Mouse (Mus musculus): Measurements from ENCODE around the gene Rarg.
A peak's percentile ranks its signal among the peaks of the same experiment; 100 is the strongest.

The Rarg gene

GRCm38 (mm10) chr15:102257202-102258075, at the start of gene Rarg:
Gene Rarg (minus strand): TSS chr15:102257517.
- DNase-seq: peak; percentile 98

GRCm38 (mm10) chr15:102302542-102302941, 45.2 kb upstream of the Rarg start:
- DNase-seq: peak; percentile 95

- no peak for DNase-seq
These were observed 39.2 kb upstream of the Rarg start for GRCm38 (mm10) chr15:102296368-102297006.

- DNase-seq: peak; percentile 99
These were observed 38.5 kb upstream of the Rarg start, which contains the start of gene Espl1 for GRCm38 (mm10) chr15:102295633-102296367. Gene Espl1 (plus strand): TSS chr15:102296266.

GRCm38 (mm10) chr15:102287395-102287794, 30.1 kb upstream of the Rarg start:
- DNase-seq: no peak

GRCm38 (mm10) chr15:102283648-102284047, 26.3 kb upstream of the Rarg start:
- DNase-seq: no peak

GRCm38 (mm10) chr15:102282463-102283292, 25.4 kb upstream of the Rarg start:
- no peak for DNase-seq

- peak; percentile 94 for DNase-seq
These were observed 23.3 kb upstream of the Rarg start for GRCm38 (mm10) chr15:102280623-102281022.

- DNase-seq: peak; percentile 92
These were observed 22.6 kb upstream of the Rarg start for GRCm38 (mm10) chr15:102279783-102280520.

- peak; percentile 99 for DNase-seq
These were observed 21.9 kb upstream of the Rarg start, which contains the start of gene Mfsd5 for GRCm38 (mm10) chr15:102279092-102279782. Gene Mfsd5 (plus strand): TSS chr15:102279454.

GRCm38 (mm10) chr15:102278726-102279091, 21.4 kb upstream of the Rarg start:
- DNase-seq: no peak

- DNase-seq: no peak
These were observed 16.8 kb upstream of the Rarg start for GRCm38 (mm10) chr15:102273982-102274716.

GRCm38 (mm10) chr15:102271441-102271840, 14.1 kb upstream of the Rarg start:
- DNase-seq: peak; percentile 85

- peak; percentile 87 for DNase-seq
These were observed 13.1 kb upstream of the Rarg start, which contains the start of gene Gm9918 for GRCm38 (mm10) chr15:102270274-102270960. Gene Gm9918 (plus strand): TSS chr15:102270563.

GRCm38 (mm10) chr15:102265548-102265947, 8.2 kb upstream of the Rarg start:
- DNase-seq: no peak

- DNase-seq: peak; percentile 92
These were observed 5.7 kb upstream of the Rarg start for GRCm38 (mm10) chr15:102263037-102263436.

GRCm38 (mm10) chr15:102262582-102262981, 5.3 kb upstream of the Rarg start:
- no peak for DNase-seq

GRCm38 (mm10) chr15:102258581-102259253, 1.4 kb upstream of the Rarg start:
- peak; percentile 96 for DNase-seq

- DNase-seq: peak; percentile 98
These were observed 756 bp upstream of the Rarg start for GRCm38 (mm10) chr15:102258076-102258470.

Data from heart, adult 11 months (tissue).